Mouse (Mus musculus): ENCODE results near the gene Fam181a.

Gene Fam181a

GRCm38 (mm10) chr12:103314640-103315361 lies 4.0 kb downstream of the Fam181a start:
- DNase-seq (ENCODE audit: low read depth), result no peak

- DNase-seq (ENCODE audit: low read depth), result no peak
Observed at GRCm38 (mm10) chr12:103315831-103316545, 5.2 kb downstream of the Fam181a start.

GRCm38 (mm10) chr12:103322801-103323200 lies 12.0 kb downstream of the Fam181a start:
- DNase-seq (ENCODE audit: low read depth), result peak; percentile 31

- peak; percentile 61 for DNase-seq (ENCODE audit: low read depth)
Observed at GRCm38 (mm10) chr12:103325156-103325857, 14.5 kb downstream of the Fam181a start.

GRCm38 (mm10) chr12:103326569-103326968 lies 15.8 kb downstream of the Fam181a start:
- DNase-seq (ENCODE audit: low read depth), result no peak

- DNase-seq (ENCODE audit: low read depth), result no peak
Observed at GRCm38 (mm10) chr12:103327107-103327506, 16.3 kb downstream of the Fam181a start.

GRCm38 (mm10) chr12:103328448-103329191 lies 17.8 kb downstream of the Fam181a start:
- DNase-seq (ENCODE audit: low read depth), result no peak

GRCm38 (mm10) chr12:103331491-103331890 lies 20.7 kb downstream of the Fam181a start:
- DNase-seq (ENCODE audit: low read depth), result no peak

GRCm38 (mm10) chr12:103332879-103333278 lies 22.1 kb downstream of the Fam181a start:
- no peak for DNase-seq (ENCODE audit: low read depth)

- no peak for DNase-seq (ENCODE audit: low read depth)
Observed at GRCm38 (mm10) chr12:103333426-103333825, 22.7 kb downstream of the Fam181a start.

GRCm38 (mm10) chr12:103336766-103337165 lies 26.0 kb downstream of the Fam181a start:
- no peak for DNase-seq (ENCODE audit: low read depth)

GRCm38 (mm10) chr12:103338162-103338798 lies 27.5 kb downstream of the Fam181a start:
- DNase-seq (ENCODE audit: low read depth), result no peak

GRCm38 (mm10) chr12:103341212-103341611 lies 30.4 kb downstream of the Fam181a start:
- DNase-seq (ENCODE audit: low read depth), result no peak

- no peak for DNase-seq (ENCODE audit: low read depth)
Observed at GRCm38 (mm10) chr12:103343456-103343855, 32.7 kb downstream of the Fam181a start.

GRCm38 (mm10) chr12:103344934-103345333 lies 34.2 kb downstream of the Fam181a start:
- DNase-seq (ENCODE audit: low read depth), result no peak

GRCm38 (mm10) chr12:103346945-103347344 lies 36.2 kb downstream of the Fam181a start:
- no peak for DNase-seq (ENCODE audit: low read depth)

GRCm38 (mm10) chr12:103347406-103347805 lies 36.6 kb downstream of the Fam181a start:
- no peak for DNase-seq (ENCODE audit: low read depth)

- DNase-seq (ENCODE audit: low read depth), result peak; percentile 89
Observed at GRCm38 (mm10) chr12:103348506-103348905, 37.7 kb downstream of the Fam181a start.

GRCm38 (mm10) chr12:103352735-103353134 lies 42.0 kb downstream of the Fam181a start:
- no peak for DNase-seq (ENCODE audit: low read depth)

- DNase-seq (ENCODE audit: low read depth), result no peak
Observed at GRCm38 (mm10) chr12:103353538-103353937, 42.8 kb downstream of the Fam181a start.

- DNase-seq (ENCODE audit: low read depth), result no peak
Observed at GRCm38 (mm10) chr12:103355746-103356414, 45.1 kb downstream of the Fam181a start, which contains the start of gene Asb2. Gene Asb2, minus strand, starts transcription at chr12:103356001.

Measured in NIH3T3 (cell line).